Mouse (Mus musculus): ENCODE data around the gene Ern2. TPM values are rescaled to one million over a fixed set of nuclear protein-coding genes. Genes with fewer than 3 reads are reported as not detected.
A peak's percentile ranks its signal among the peaks of the same experiment; 100 is the strongest.

Ern2 gene
- polyA plus RNA-seq, 1 experiment from 2014 or later = 0.68 TPM

GRCm38 (mm10) chr7:122158488-122158887, 27.5 kb downstream of the Ern2 start:
- Histone ChIP-seq H3K9ac (peak overlapping the region; percentile 83), H3K36me3 (peaks cover 12% of the 10 kb centered on the region; the same call in 1 of the 2 replicates)
- no peak for ATAC-seq (ENCODE audit: low read depth)

GRCm38 (mm10) chr7:122152473-122152872, 33.5 kb downstream of the Ern2 start:
- no peak for ATAC-seq (ENCODE audit: low read depth)

More at GRCm38 (mm10) chr7:122158488-122158887, 27.5 kb downstream of the Ern2 start:
- Histone ChIP-seq H3K9me3 (no peaks in the 10 kb centered on the region), H3K4me3 (peak overlapping the region; percentile 60), H3K27me3 (no peaks in the 10 kb centered on the region), H3K4me2 (peak overlapping the region; percentile 99), H3K27ac (replicated peaks) (peak overlapping the region; percentile 43; the same call in 1 of the 2 replicates), H3K4me1 (replicated peaks) (peaks cover 42% of the 10 kb centered on the region)
- WGBS = 7% methylated on average over 13 of the region's 13 CpGs

GRCm38 (mm10) chr7:122140991-122141390, 45.0 kb downstream of the Ern2 start:
- Histone ChIP-seq H3K4me1 (replicated peaks) (no peaks in the 10 kb centered on the region), H3K4me2 (no peak overlapping the region), H3K9ac (no peak overlapping the region), H3K27ac (replicated peaks) (no peak overlapping the region), H3K9me3 (no peaks in the 10 kb centered on the region), H3K36me3 (peaks cover 93% of the 10 kb centered on the region), H3K27me3 (no peaks in the 10 kb centered on the region), H3K4me3 (no peak overlapping the region)
- ATAC-seq (ENCODE audit: low read depth) = no peak

More at GRCm38 (mm10) chr7:122152473-122152872, 33.5 kb downstream of the Ern2 start:
- Histone ChIP-seq H3K36me3 (peaks cover 25% of the 10 kb centered on the region), H3K4me3 (no peak overlapping the region), H3K27ac (replicated peaks) (no peak overlapping the region), H3K4me2 (no peak overlapping the region), H3K9me3 (no peaks in the 10 kb centered on the region), H3K9ac (no peak overlapping the region), H3K4me1 (replicated peaks) (peaks cover 3% of the 10 kb centered on the region), H3K27me3 (no peaks in the 10 kb centered on the region)
- WGBS = 94% methylated on average over 4 of the region's 4 CpGs

GRCm38 (mm10) chr7:122138190-122138589, 47.8 kb downstream of the Ern2 start:
- WGBS = 92% methylated on average over 5 of the region's 5 CpGs
- Histone ChIP-seq H3K9me3 (no peaks in the 10 kb centered on the region), H3K4me1 (replicated peaks) (peaks cover 10% of the 10 kb centered on the region), H3K27ac (replicated peaks) (no peak overlapping the region), H3K9ac (no peak overlapping the region), H3K27me3 (no peaks in the 10 kb centered on the region), H3K4me3 (no peak overlapping the region), H3K4me2 (no peak overlapping the region), H3K36me3 (peaks cover 83% of the 10 kb centered on the region)
- no peak for ATAC-seq (ENCODE audit: low read depth)

GRCm38 (mm10) chr7:122137071-122137470, 48.9 kb downstream of the Ern2 start:
- peaks cover 15% of the 10 kb centered on the region for H3K4me1 ChIP-seq (replicated peaks)
- no peaks in the 10 kb centered on the region for H3K9me3 ChIP-seq
- H3K9ac ChIP-seq = no peak overlapping the region
- H3K36me3 ChIP-seq = peaks cover 73% of the 10 kb centered on the region
- no peak for ATAC-seq (ENCODE audit: low read depth)
- H3K4me3 ChIP-seq = no peak overlapping the region
- no peak overlapping the region for H3K4me2 ChIP-seq
- no peak overlapping the region for H3K27ac ChIP-seq (replicated peaks)
- H3K27me3 ChIP-seq = no peaks in the 10 kb centered on the region

GRCm38 (mm10) chr7:122135070-122135469, 50.9 kb downstream of the Ern2 start:
- no peak for ATAC-seq (ENCODE audit: low read depth)
- Histone ChIP-seq H3K9ac (no peak overlapping the region), H3K9me3 (no peaks in the 10 kb centered on the region), H3K4me2 (no peak overlapping the region), H3K4me1 (replicated peaks) (peaks cover 19% of the 10 kb centered on the region), H3K4me3 (no peak overlapping the region), H3K36me3 (peaks cover 54% of the 10 kb centered on the region), H3K27ac (replicated peaks) (no peak overlapping the region), H3K27me3 (no peaks in the 10 kb centered on the region)
- 73% methylated on average over 10 of the region's 10 CpGs for WGBS

GRCm38 (mm10) chr7:122133338-122133625, 52.7 kb downstream of the Ern2 start:
- peak overlapping the region; percentile 70 for H3K27ac ChIP-seq (replicated peaks)
- whole genome bisulfite sequencing = 18% methylated on average over 8 of the region's 8 CpGs
- ATAC-seq (ENCODE audit: low read depth) = peak; percentile 44; the same call in 1 of the 2 replicates
- peak overlapping the region; percentile 96 for H3K4me3 ChIP-seq
- peaks cover 38% of the 10 kb centered on the region for H3K36me3 ChIP-seq
- peak overlapping the region; percentile 75 for H3K4me2 ChIP-seq
- H3K27me3 ChIP-seq = no peaks in the 10 kb centered on the region
- H3K4me1 ChIP-seq (replicated peaks) = peaks cover 19% of the 10 kb centered on the region
- no peaks in the 10 kb centered on the region for H3K9me3 ChIP-seq
- H3K9ac ChIP-seq = peak overlapping the region; percentile 90

- ATAC-seq (ENCODE audit: low read depth) = peak; percentile 97
- WGBS = under 1% methylated on average over 54 of the region's 54 CpGs
These were observed 53.3 kb downstream of the Ern2 start, which contains the start of the genes Palb2 and Dctn5 for GRCm38 (mm10) chr7:122132497-122133337. Gene Palb2, minus strand, starts transcription at chr7:122132985. Gene Dctn5, plus strand, starts transcription at chr7:122133041.

GRCm38 (mm10) chr7:122131834-122132233, 54.2 kb downstream of the Ern2 start:
- H3K4me1 ChIP-seq (replicated peaks) = peaks cover 19% of the 10 kb centered on the region
- ATAC-seq (ENCODE audit: low read depth) = no peak
- H3K4me3 ChIP-seq = peak overlapping the region; percentile 96
- peaks cover 38% of the 10 kb centered on the region for H3K36me3 ChIP-seq
- H3K9ac ChIP-seq = no peak overlapping the region; the same call in 1 of the 2 replicates
- no peak overlapping the region for H3K27ac ChIP-seq (replicated peaks)
- H3K9me3 ChIP-seq = no peaks in the 10 kb centered on the region
- peak overlapping the region; percentile 94 for H3K4me2 ChIP-seq
- H3K27me3 ChIP-seq = no peaks in the 10 kb centered on the region

More at GRCm38 (mm10) chr7:122132497-122133337, 53.3 kb downstream of the Ern2 start, which contains the start of the genes Palb2 and Dctn5:
- H3K27me3 ChIP-seq = no peaks in the 10 kb centered on the region
- H3K4me3 ChIP-seq = peak within 1 kb of the TSS; percentile 96
- peak within 1 kb of the TSS; percentile 94 for H3K4me2 ChIP-seq
- no peaks in the 10 kb centered on the region for H3K9me3 ChIP-seq
- H3K9ac ChIP-seq = peak within 1 kb of the TSS; percentile 90
- H3K27ac ChIP-seq (replicated peaks) = peak within 1 kb of the TSS; percentile 70
- peaks cover 38% of the 10 kb centered on the region for H3K36me3 ChIP-seq
- H3K4me1 ChIP-seq (replicated peaks) = peaks cover 19% of the 10 kb centered on the region

- ATAC-seq (ENCODE audit: low read depth) = no peak
These were observed 59.1 kb downstream of the Ern2 start for GRCm38 (mm10) chr7:122126946-122127345.

GRCm38 (mm10) chr7:122125636-122126035, 60.4 kb downstream of the Ern2 start:
- no peak overlapping the region for H3K27ac ChIP-seq (replicated peaks)
- no peak overlapping the region for H3K9ac ChIP-seq
- H3K4me3 ChIP-seq = no peak overlapping the region
- no peak overlapping the region for H3K4me2 ChIP-seq
- 80% methylated on average over 8 of the region's 8 CpGs for WGBS
- no peak for ATAC-seq (ENCODE audit: low read depth)
- H3K36me3 ChIP-seq = peaks cover 40% of the 10 kb centered on the region
- no peaks in the 10 kb centered on the region for H3K9me3 ChIP-seq
- H3K27me3 ChIP-seq = no peaks in the 10 kb centered on the region
- H3K4me1 ChIP-seq (replicated peaks) = no peaks in the 10 kb centered on the region

More at GRCm38 (mm10) chr7:122126946-122127345, 59.1 kb downstream of the Ern2 start:
- Histone ChIP-seq H3K36me3 (peaks cover 35% of the 10 kb centered on the region), H3K4me2 (no peak overlapping the region), H3K9ac (no peak overlapping the region), H3K4me3 (no peak overlapping the region), H3K27me3 (no peaks in the 10 kb centered on the region), H3K9me3 (no peaks in the 10 kb centered on the region), H3K4me1 (replicated peaks) (peaks cover 3% of the 10 kb centered on the region; the same call in 1 of the 2 replicates), H3K27ac (replicated peaks) (no peak overlapping the region)
- 93% methylated on average over 11 of the region's 11 CpGs for WGBS

- Histone ChIP-seq H3K36me3 (peaks cover 47% of the 10 kb centered on the region), H3K27me3 (no peaks in the 10 kb centered on the region), H3K4me1 (replicated peaks) (no peaks in the 10 kb centered on the region), H3K4me3 (no peak overlapping the region), H3K27ac (replicated peaks) (no peak overlapping the region), H3K9me3 (no peaks in the 10 kb centered on the region), H3K9ac (no peak overlapping the region), H3K4me2 (no peak overlapping the region)
- WGBS = 91% methylated on average over 4 of the region's 4 CpGs
- ATAC-seq (ENCODE audit: low read depth) = no peak
These were observed 62.5 kb downstream of the Ern2 start for GRCm38 (mm10) chr7:122123518-122123917.

All from neural tube, embryonic 13.5 days (tissue).